Mouse (Mus musculus) bone marrow, adult 2 months (tissue): Measurements from ENCODE around the gene Itgb3bp. TPM values are rescaled to one million over a fixed set of nuclear protein-coding genes. Genes with fewer than 3 reads are reported as not detected.

Source experiments
- H3K27ac ChIP-seq: fragments of 200-500 bp; 2 replicates; pipeline ENCODE4 v1.5.1; 2012; ENCODE audit warnings: low read depth, mild to moderate bottlenecking, control low read depth, inconsistent platforms, low read length; ENCODE audit not compliant: control insufficient read depth, poor library complexity, insufficient read depth
- H3K4me1 ChIP-seq: fragments of 200-500 bp; 2 replicates; pipeline ENCODE4 v1.6.1; 2011; ENCODE audit warnings: low read length; ENCODE audit not compliant: control insufficient read depth, insufficient read depth
- H3K4me3 ChIP-seq: fragments of 200-500 bp; replicated peaks from 2 replicates; pipeline ENCODE3; 2011; ENCODE audit warnings: mild to moderate bottlenecking, low read depth, low read length, control low read depth; ENCODE audit not compliant: control insufficient read depth
- CTCF ChIP-seq: fragments of 200-500 bp; IDR thresholded peaks from 2 replicates; pipeline ENCODE4 v1.5.1; 2011; ENCODE audit warnings: low read length, control low read depth; ENCODE audit not compliant: control insufficient read depth, insufficient read depth
- POLR2A ChIP-seq: fragments of 200-500 bp; IDR thresholded peaks from 2 replicates; pipeline ENCODE4 v1.6.1; 2011; ENCODE audit warnings: low read depth, mild to moderate bottlenecking, control low read depth, low read length, borderline replicate concordance; ENCODE audit not compliant: control insufficient read depth
- WGBS: fragments of 180-500 bp; shearing (Covaris S2); methylation state at CpG from one replicate; pipeline ENCODE4 v1.1.7; 2018; 5-methylcytosine and 5-hydroxymethylcytosine counted together
- polyA plus RNA-seq: library from polyadenylated mRNA; stranded (reverse); fragments of >200 nt; gene quantifications from 2 replicates; pipeline ENCODE4 v1.2.4, GENCODE M21; 2011; ENCODE audit warnings: low replicate concordance; ENCODE audit not compliant: missing spikeins, insufficient read depth, insufficient read length

Gene Itgb3bp
- polyA plus RNA-seq, 1 experiment = 8.9 TPM

DNA sequence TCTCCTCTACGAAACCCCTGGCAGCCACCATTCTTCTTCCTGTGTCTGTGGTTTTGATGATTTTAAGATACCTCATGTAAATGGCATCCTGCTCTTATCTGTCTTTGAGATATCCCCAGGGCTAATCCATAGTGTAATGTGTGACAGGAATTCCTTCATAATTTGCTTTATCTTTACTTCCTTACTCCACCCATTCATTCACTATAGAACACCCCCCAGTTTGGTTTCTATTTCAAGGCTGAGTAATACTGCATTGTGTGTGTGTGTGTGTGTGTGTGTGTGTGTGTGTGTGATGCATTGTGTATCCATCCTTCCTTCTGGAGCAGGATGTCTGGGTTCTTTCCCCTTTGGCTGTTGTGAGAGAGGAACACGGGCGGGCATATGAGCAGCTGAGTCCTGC is 29.7 kb upstream of the Itgb3bp start:
- 77% methylated on average over 3 of the region's 3 CpGs for WGBS
- H3K4me3 ChIP-seq = no peak overlapping the region
- H3K4me1 ChIP-seq = no peaks in the 10 kb centered on the region
- H3K27ac ChIP-seq = no peak overlapping the region
- TF ChIP-seq CTCF = no peak
- TF ChIP-seq POLR2A = no peak

DNA sequence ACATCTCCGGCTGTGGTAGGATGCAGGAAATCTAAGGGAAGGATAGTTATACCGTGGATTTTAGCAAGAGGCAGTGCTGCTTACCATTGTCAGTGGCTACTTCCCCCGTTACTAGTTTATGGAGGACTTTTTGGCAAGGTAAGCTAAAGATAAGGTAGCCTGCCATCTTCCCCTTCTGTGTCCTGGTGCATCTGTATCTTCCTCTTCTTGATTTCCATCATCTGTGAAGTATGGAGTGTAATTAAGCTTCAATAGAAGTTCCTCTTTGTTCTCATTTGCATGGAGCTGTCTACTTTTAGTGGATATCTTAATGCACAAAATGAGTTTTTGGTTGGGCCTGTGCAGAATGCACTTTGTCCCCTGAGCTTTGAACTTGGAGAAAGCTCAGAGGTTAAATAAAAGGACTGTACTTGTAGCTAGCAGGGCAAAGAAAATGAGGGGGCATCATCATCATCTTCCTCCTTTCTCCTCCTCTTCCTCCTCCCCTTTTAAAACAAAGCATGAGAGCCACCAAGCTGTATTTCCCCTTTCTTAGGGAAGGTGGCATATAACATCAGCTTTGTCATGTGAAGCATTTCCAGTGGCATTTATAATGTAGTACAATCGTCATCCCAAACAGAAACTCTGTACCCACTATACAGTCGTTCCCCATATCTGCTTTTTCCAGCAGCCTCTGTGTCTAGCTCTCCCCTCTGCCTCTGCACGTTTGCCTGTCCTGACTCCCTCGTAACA is 28.6 kb upstream of the Itgb3bp start:
- Histone ChIP-seq H3K4me1 (no peaks in the 10 kb centered on the region), H3K4me3 (no peak overlapping the region), H3K27ac (no peak overlapping the region)
- no peak for TF ChIP-seq POLR2A
- TF ChIP-seq CTCF = no peak
- 44% methylated on average over 7 of the region's 7 CpGs for WGBS

DNA sequence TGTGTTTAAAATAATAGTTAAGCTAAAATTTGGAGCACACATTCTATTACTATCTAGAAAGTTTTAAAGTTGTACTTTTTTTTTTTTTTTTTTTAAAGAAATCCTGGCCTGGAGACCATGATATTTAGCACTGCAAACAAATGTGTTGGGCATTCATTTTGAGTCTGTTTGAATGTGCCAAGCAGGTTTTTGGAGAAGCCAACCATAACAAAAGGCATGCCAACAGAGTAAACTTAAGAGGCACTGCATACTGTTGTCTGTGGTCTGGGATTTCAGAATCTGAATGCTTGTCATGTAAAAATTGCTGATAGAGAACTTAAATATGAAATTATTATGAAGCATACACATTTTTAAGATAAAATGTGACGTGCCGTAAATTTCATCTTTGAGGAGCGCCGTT is 27.6 kb upstream of the Itgb3bp start:
- no peak for TF ChIP-seq POLR2A
- TF ChIP-seq CTCF = no peak
- Histone ChIP-seq H3K4me3 (no peak overlapping the region), H3K27ac (no peak overlapping the region), H3K4me1 (no peaks in the 10 kb centered on the region)
- WGBS = 91% methylated on average over 4 of the region's 4 CpGs

DNA sequence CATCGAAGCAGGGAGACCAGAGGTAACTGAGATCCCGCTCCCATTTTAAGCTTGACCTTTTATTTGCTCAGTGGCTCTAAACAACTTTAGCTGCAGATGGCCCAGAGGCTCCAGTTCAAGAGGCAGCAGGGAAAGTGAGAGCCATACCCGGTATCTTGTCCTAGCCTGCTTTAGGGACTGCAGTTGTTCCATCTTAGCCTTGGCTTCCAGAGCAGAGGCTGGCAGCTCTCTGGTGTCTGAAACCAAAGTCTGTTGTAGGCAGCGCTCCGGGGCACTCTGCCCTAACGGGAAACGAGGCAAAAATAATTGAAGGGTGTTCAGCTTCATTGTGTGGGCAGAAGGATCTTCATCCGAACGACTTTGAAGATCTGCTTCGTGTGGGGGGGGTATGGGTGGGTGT is 25.8 kb upstream of the Itgb3bp start:
- Histone ChIP-seq H3K4me1 (no peaks in the 10 kb centered on the region), H3K4me3 (no peak overlapping the region), H3K27ac (no peak overlapping the region)
- 85% methylated on average over 10 of the region's 10 CpGs for WGBS
- TF ChIP-seq CTCF (no peak), POLR2A (no peak)

DNA sequence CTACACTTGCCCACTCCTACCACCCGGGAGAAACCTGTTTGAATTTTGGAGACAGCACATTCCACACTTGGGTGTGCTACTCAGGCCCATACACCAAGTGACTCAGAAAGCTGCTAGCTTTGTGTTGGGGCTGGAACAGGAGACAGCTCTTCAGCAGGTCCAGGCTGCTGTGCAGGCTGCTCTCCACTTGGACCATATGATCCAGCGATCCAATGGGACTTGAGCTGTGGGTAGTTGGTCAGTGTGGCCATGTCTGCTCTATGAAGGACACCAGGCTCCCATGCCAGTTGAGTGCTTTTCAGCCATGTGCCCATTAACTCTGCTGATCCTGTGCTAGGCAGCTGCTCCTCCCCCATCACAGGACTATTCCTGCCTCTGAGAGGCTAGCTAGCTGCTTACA is 24.3 kb upstream of the Itgb3bp start:
- Histone ChIP-seq H3K27ac (no peak overlapping the region), H3K4me1 (no peaks in the 10 kb centered on the region), H3K4me3 (no peak overlapping the region)
- 74% methylated on average over 2 of the region's 2 CpGs for WGBS
- TF ChIP-seq POLR2A (no peak), CTCF (no peak)

DNA sequence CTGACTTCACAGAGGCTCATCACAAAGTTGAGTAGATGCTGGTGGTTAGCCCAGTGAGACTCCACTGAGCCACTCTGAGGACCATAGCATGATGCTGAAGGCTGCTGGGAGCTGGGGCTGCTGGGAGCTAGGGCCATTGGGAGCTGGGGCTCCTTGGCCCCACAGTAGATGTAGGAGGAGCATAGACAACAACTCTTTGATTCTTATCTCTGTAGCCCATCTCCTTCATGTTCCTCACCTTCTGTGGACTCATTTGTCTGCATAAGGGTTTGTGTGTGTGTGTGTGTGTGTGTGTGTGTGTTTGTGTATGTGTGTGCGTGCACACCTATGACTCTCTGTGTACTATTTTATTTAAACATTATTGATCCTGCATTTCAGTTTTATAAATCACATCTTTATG is 18.3 kb upstream of the Itgb3bp start:
- WGBS = 91% methylated on average over 1 of the region's 1 CpGs
- no peak overlapping the region for H3K27ac ChIP-seq
- H3K4me3 ChIP-seq = no peak overlapping the region
- TF ChIP-seq CTCF (no peak), POLR2A (no peak)
- H3K4me1 ChIP-seq = no peaks in the 10 kb centered on the region; the same call in 1 of the 2 replicates

DNA sequence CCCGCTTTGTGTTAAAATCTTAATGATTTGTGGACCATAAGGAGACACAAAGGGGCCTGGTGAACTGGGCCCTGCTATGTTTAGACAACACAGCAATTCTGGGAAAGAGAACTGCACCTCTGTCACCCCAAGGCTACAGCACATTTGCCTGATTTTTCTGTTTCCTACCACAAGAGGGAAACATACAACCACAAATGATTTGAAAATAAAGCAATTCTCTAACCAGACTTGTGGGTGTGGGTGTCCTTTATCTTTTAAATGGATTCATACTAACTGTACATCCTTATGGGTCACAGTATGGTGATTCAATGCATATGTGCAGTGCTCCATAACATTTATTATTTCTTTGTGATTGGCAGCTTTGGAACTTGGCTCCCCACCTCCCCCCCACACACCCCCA is 17.6 kb upstream of the Itgb3bp start:
- H3K4me1 ChIP-seq = no peaks in the 10 kb centered on the region; the same call in 1 of the 2 replicates
- WGBS = 82% methylated on average over 1 of the region's 1 CpGs
- TF ChIP-seq CTCF (no peak), POLR2A (no peak)
- H3K27ac ChIP-seq = no peak overlapping the region
- H3K4me3 ChIP-seq = no peak overlapping the region

DNA sequence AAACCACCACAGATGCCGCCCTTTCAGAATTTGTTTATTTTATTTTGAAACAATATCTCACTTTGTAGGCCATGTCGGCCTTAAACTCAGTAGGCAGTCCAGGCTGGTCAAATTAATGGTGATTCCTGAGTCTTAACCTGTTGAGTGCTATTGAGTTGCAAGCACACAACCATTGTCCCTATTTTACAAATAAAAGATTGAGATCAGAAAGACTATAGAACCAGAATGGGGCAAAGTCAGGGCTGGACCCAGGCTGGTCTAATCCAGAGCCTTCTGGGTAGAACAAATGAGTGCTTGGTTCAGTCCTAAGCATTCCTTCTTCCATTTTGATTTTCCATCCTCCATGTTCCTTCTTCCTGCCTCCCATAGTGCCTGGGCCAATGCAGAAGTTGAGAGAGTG is 16.9 kb upstream of the Itgb3bp start:
- no peaks in the 10 kb centered on the region; the same call in 1 of the 2 replicates for H3K4me1 ChIP-seq
- H3K27ac ChIP-seq = no peak overlapping the region
- TF ChIP-seq POLR2A = no peak
- TF ChIP-seq CTCF = no peak
- no peak overlapping the region for H3K4me3 ChIP-seq
- 75% methylated on average over 2 of the region's 2 CpGs for WGBS
